Mouse (Mus musculus): ENCODE data around the gene Gbgt1.

DNA sequence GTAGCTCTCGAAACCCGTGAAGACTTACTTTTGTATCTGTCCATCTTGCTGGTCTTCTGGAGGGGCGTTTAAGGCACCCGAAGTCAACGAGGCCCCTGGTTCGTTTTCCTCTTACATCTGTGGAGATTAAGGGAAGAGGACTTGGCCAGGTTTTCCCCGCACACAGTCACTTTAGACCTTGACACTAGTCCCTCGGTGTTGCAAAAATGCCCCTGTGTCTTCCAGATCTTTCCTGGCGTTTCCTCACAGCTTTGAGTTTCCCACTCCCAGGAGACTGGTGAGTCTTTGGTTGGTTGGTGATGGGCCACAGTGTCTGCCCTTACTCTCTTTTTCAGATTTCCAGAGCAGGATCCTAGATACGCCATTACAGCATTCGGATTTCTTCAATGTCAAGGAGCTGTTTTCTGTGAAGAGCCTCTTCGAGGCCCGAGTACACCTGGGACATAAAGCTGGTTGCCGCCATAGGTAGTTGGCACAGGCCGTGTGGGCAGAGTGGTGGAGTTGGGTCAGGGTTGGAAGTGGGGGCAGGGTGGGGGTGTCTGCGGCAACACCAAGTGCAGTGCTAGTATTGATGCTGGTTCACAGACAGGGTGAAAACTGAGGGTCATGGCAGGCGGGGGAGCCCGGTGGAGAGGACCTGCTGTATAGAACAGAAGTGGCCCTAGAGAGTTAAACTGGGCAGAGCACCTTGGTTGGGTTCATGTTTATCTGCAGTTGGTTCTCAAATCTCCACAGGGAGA lies 28.0 kb upstream of the Gbgt1 start:
- TF ChIP-seq CTCF (IDR thresholded peaks at IDR 0.05) (no peak), EP300 (IDR thresholded peaks at IDR 0.05) (no peak)

Measured in lung, postnatal 0 days (tissue).